ENCODE assay signal across 30 mouse cellular contexts in the genomic region with DNA sequence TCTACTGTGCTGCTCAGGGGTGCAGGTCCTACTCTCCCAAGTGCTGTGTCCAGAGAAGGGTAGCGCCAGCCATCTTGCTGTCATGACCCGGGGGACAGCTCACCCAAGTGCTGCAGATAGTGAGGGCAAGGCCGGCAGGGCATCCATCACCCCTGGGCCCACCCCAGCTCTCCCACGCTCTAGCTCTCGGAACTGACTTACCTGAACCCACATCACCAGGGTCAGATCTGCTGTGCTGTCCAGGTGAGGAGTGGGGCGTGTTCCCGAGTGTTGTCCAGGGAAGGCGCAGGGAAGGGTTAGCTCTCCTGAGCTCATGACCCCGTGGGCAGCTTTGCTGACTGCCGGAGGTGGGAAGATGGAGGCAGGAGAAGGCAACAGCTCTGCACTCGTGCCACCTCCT. TPM values are rescaled to one million over a fixed set of nuclear protein-coding genes. Genes with fewer than 3 reads are reported as not detected.
DNase-seq lines count a peak whose midpoint lies in the region; ATAC-seq and TF ChIP-seq lines count a peak whose summit lies in the region.
"Had no signal": no experiment of that assay in that cellular context is flagged by ENCODE, and none has a peak within 500 bp of the region (broad histone marks: within the 10 kb centered on the region; RNA-seq: fewer than 3 reads in every experiment).

No protein-coding gene starts in this region.

- H3K9me3 ChIP-seq in embryonic facial prominence, embryonic 12.5 days = no peaks in the 10 kb centered on the region
- no peaks in the 10 kb centered on the region for H3K9me3 ChIP-seq in embryonic facial prominence, embryonic 10.5 days
- H3K9me3 ChIP-seq in heart, embryonic 10.5 days = no peaks in the 10 kb centered on the region
- H3K9me3 ChIP-seq in lung, embryonic 14.5 days (ENCODE audit: low read depth, low read length) = no peaks in the 10 kb centered on the region
- H3K9me3 ChIP-seq in stomach, embryonic 16.5 days (replicated peaks; ENCODE audit: control insufficient read depth, low read length) = no peaks in the 10 kb centered on the region
- no peaks in the 10 kb centered on the region for H3K9me3 ChIP-seq in stomach, postnatal 0 days (ENCODE audit: control insufficient read depth, low read length)
- H3K9me3 ChIP-seq: embryonic facial prominence, embryonic 15.5 days; forebrain, embryonic 15.5 days; G1E; heart, embryonic 13.5 days; hindbrain, embryonic 12.5 days; hindbrain, embryonic 15.5 days had no signal

- no peak for TF ChIP-seq EP300 in stomach, postnatal 0 days (optimal IDR thresholded peaks at IDR 0.05)

- no peak for TF ChIP-seq CTCF in lung, embryonic 14.5 days (IDR thresholded peaks at IDR 0.05; ENCODE audit: low read depth)
- TF ChIP-seq CTCF in lung, adult 2 months (IDR thresholded peaks at IDR 0.05; ENCODE audit: insufficient read depth, low read length) = no peak
- no peak for TF ChIP-seq CTCF in stomach, postnatal 0 days (IDR thresholded peaks at IDR 0.05; ENCODE audit: low read depth)

- no peaks in the 10 kb centered on the region for H3K27me3 ChIP-seq in embryonic facial prominence, embryonic 12.5 days
- no peaks in the 10 kb centered on the region for H3K27me3 ChIP-seq in embryonic facial prominence, embryonic 10.5 days (replicated peaks; ENCODE audit: low read depth, poor library complexity, severe bottlenecking)
- peaks cover 10% of the 10 kb centered on the region; the same call in 1 of the 2 replicates for H3K27me3 ChIP-seq in heart, embryonic 10.5 days (ENCODE audit: insufficient read depth, poor library complexity, severe bottlenecking)
- H3K27me3 ChIP-seq in lung, embryonic 14.5 days (ENCODE audit: insufficient read depth, low read length) = no peaks in the 10 kb centered on the region
- no peaks in the 10 kb centered on the region for H3K27me3 ChIP-seq in stomach, embryonic 16.5 days (ENCODE audit: control insufficient read depth, insufficient read depth, low read length)
- H3K27me3 ChIP-seq in stomach, postnatal 0 days (ENCODE audit: control insufficient read depth, insufficient read depth, low read length) = no peaks in the 10 kb centered on the region
- H3K27me3 ChIP-seq: CH12.LX; embryonic facial prominence, embryonic 15.5 days; forebrain, embryonic 15.5 days; heart, embryonic 13.5 days; hindbrain, embryonic 12.5 days; hindbrain, embryonic 15.5 days had no signal

- 86% methylated on average over 11 of the region's 11 CpGs for WGBS in embryonic facial prominence, embryonic 12.5 days
- 91% methylated on average over 11 of the region's 11 CpGs for WGBS in embryonic facial prominence, embryonic 10.5 days
- WGBS in heart, embryonic 10.5 days = 88% methylated on average over 11 of the region's 11 CpGs
- 82% methylated on average over 11 of the region's 11 CpGs for WGBS in lung, embryonic 14.5 days
- WGBS in lung, adult 2 months = 93% methylated on average over 11 of the region's 11 CpGs
- 86% methylated on average over 11 of the region's 11 CpGs for WGBS in stomach, embryonic 16.5 days
- 87% methylated on average over 11 of the region's 11 CpGs for WGBS in stomach, postnatal 0 days

- no peak overlapping the region for H3K4me2 ChIP-seq in embryonic facial prominence, embryonic 12.5 days (replicated peaks)
- no peak overlapping the region for H3K4me2 ChIP-seq in lung, embryonic 14.5 days
- H3K4me2 ChIP-seq in stomach, embryonic 16.5 days (ENCODE audit: low read depth, low read length) = no peak overlapping the region
- H3K4me2 ChIP-seq in stomach, postnatal 0 days (replicated peaks; ENCODE audit: low read depth) = no peak overlapping the region
- H3K4me2 ChIP-seq: embryonic facial prominence, embryonic 15.5 days; forebrain, embryonic 15.5 days; heart, embryonic 13.5 days; hindbrain, embryonic 12.5 days; hindbrain, embryonic 15.5 days had no signal

- ATAC-seq in embryonic facial prominence, embryonic 12.5 days (ENCODE audit: insufficient number of reproducible peaks, insufficient read depth, low FRiP score, low TSS enrichment) = 0 out of 2 replicates have a peak, but pooled peaks have one; percentile 22
- peak; percentile 21; the same call in 1 of the 2 replicates for ATAC-seq in lung, embryonic 14.5 days (ENCODE audit: insufficient read depth)
- peak; percentile 37; the same call in 1 of the 2 replicates for ATAC-seq in stomach, embryonic 16.5 days (ENCODE audit: insufficient read depth, low FRiP score)
- ATAC-seq in stomach, postnatal 0 days (ENCODE audit: low FRiP score, low TSS enrichment) = no peak
- ATAC-seq: forebrain, embryonic 15.5 days; Patski had no signal

- intact Hi-C loops in heart, postnatal 36 days (cut with DNase I) = no loop called here

- no peak overlapping the region for H3K4me3 ChIP-seq in embryonic facial prominence, embryonic 12.5 days
- no peak overlapping the region for H3K4me3 ChIP-seq in embryonic facial prominence, embryonic 10.5 days
- no peak overlapping the region for H3K4me3 ChIP-seq in heart, embryonic 10.5 days
- no peak overlapping the region for H3K4me3 ChIP-seq in lung, embryonic 14.5 days (ENCODE audit: low read depth, low read length)
- no peak overlapping the region for H3K4me3 ChIP-seq in lung, adult 2 months (replicated peaks; ENCODE audit: extremely low read depth, low read depth, low read length)
- no peak overlapping the region for H3K4me3 ChIP-seq in stomach, embryonic 16.5 days (replicated peaks; ENCODE audit: low read length)
- no peak overlapping the region for H3K4me3 ChIP-seq in stomach, postnatal 0 days (ENCODE audit: low read depth, low read length)
- H3K4me3 ChIP-seq: embryonic facial prominence, embryonic 15.5 days; forebrain, embryonic 15.5 days; heart, embryonic 13.5 days; hindbrain, embryonic 12.5 days; hindbrain, embryonic 15.5 days had no signal

- H3K27ac ChIP-seq in embryonic facial prominence, embryonic 12.5 days = no peak overlapping the region
- H3K27ac ChIP-seq in embryonic facial prominence, embryonic 10.5 days (replicated peaks) = no peak overlapping the region; the same call in 1 of the 2 replicates
- H3K27ac ChIP-seq in heart, embryonic 10.5 days = no peak overlapping the region
- no peak overlapping the region for H3K27ac ChIP-seq in lung, embryonic 14.5 days (ENCODE audit: low read depth)
- no peak overlapping the region for H3K27ac ChIP-seq in stomach, embryonic 16.5 days (ENCODE audit: low read length)
- no peak overlapping the region for H3K27ac ChIP-seq in stomach, postnatal 0 days (replicated peaks)
- H3K27ac ChIP-seq: embryonic facial prominence, embryonic 15.5 days; forebrain, embryonic 15.5 days; heart, embryonic 13.5 days; hindbrain, embryonic 12.5 days; hindbrain, embryonic 15.5 days had no signal

- TF ChIP-seq POLR2A in lung, adult 2 months (IDR thresholded peaks at IDR 0.05; ENCODE audit: borderline replicate concordance, extremely low read depth, low read depth, low read length) = no peak

- no peak overlapping the region for H3K9ac ChIP-seq in embryonic facial prominence, embryonic 12.5 days
- no peak overlapping the region for H3K9ac ChIP-seq in lung, embryonic 14.5 days
- no peak overlapping the region for H3K9ac ChIP-seq in stomach, embryonic 16.5 days (ENCODE audit: low read length)
- H3K9ac ChIP-seq in stomach, postnatal 0 days (ENCODE audit: low read length) = no peak overlapping the region
- H3K9ac ChIP-seq: embryonic facial prominence, embryonic 15.5 days; forebrain, embryonic 15.5 days; heart, embryonic 13.5 days; hindbrain, embryonic 12.5 days; hindbrain, embryonic 15.5 days had no signal

- no peaks in the 10 kb centered on the region for H3K36me3 ChIP-seq in embryonic facial prominence, embryonic 12.5 days
- H3K36me3 ChIP-seq in embryonic facial prominence, embryonic 10.5 days (replicated peaks) = no peaks in the 10 kb centered on the region
- no peaks in the 10 kb centered on the region for H3K36me3 ChIP-seq in heart, embryonic 10.5 days
- H3K36me3 ChIP-seq in lung, embryonic 14.5 days (ENCODE audit: insufficient read depth) = no peaks in the 10 kb centered on the region
- H3K36me3 ChIP-seq in stomach, embryonic 16.5 days (ENCODE audit: control insufficient read depth, insufficient read depth, low read length) = no peaks in the 10 kb centered on the region
- H3K36me3 ChIP-seq in stomach, postnatal 0 days (ENCODE audit: control insufficient read depth, insufficient read depth, low read length) = no peaks in the 10 kb centered on the region
- H3K36me3 ChIP-seq: embryonic facial prominence, embryonic 15.5 days; forebrain, embryonic 15.5 days; G1E; heart, embryonic 13.5 days; hindbrain, embryonic 12.5 days; hindbrain, embryonic 15.5 days had no signal

- no peak for DNase-seq in embryonic facial prominence, embryonic 10.5 days (ENCODE audit: low spot score)
- DNase-seq in heart, embryonic 10.5 days (ENCODE audit: low spot score) = peak; percentile 73
- DNase-seq in heart, postnatal 36 days = no peak
- no peak for DNase-seq in lung, embryonic 14.5 days
- DNase-seq in lung, adult 2 months = no peak
- DNase-seq in stomach, postnatal 0 days (ENCODE audit: low spot score) = no peak
- DNase-seq: adrenal gland, postnatal 10 days; adrenal gland, postnatal 36 days; B cell, adult 2 months; cerebellum, adult 11 months; cerebellum, adult 2 months; cerebellum, postnatal 10 days; cerebellum, postnatal 36 days; embryo, embryonic 11 days; gastrocnemius, postnatal 10 days; gastrocnemius, postnatal 36 days; heart, postnatal 14 days had no signal

- H3K4me1 ChIP-seq in embryonic facial prominence, embryonic 12.5 days = no peaks in the 10 kb centered on the region
- no peaks in the 10 kb centered on the region for H3K4me1 ChIP-seq in embryonic facial prominence, embryonic 10.5 days
- H3K4me1 ChIP-seq in heart, embryonic 10.5 days = no peaks in the 10 kb centered on the region
- H3K4me1 ChIP-seq in lung, embryonic 14.5 days (ENCODE audit: insufficient read depth) = no peaks in the 10 kb centered on the region
- H3K4me1 ChIP-seq in lung, adult 2 months (ENCODE audit: control insufficient read depth, insufficient read depth, low read length) = no peaks in the 10 kb centered on the region
- H3K4me1 ChIP-seq in stomach, embryonic 16.5 days (ENCODE audit: control insufficient read depth, insufficient read depth, low read length) = no peaks in the 10 kb centered on the region
- H3K4me1 ChIP-seq in stomach, postnatal 0 days (replicated peaks; ENCODE audit: control insufficient read depth, insufficient read depth) = no peaks in the 10 kb centered on the region
- H3K4me1 ChIP-seq: embryonic facial prominence, embryonic 15.5 days; forebrain, embryonic 15.5 days; heart, embryonic 13.5 days; hindbrain, embryonic 12.5 days; hindbrain, embryonic 15.5 days had no signal

RNA-seq across cellular contexts. Expression of a gene that starts 23.7 kb away (rescaled TPM):
- polyA plus RNA-seq in embryonic facial prominence, embryonic 12.5 days (2016; fragmentation: Nextera tagmentation; extraction: Ambion mirVana) = not detected in 2 replicates
- polyA plus RNA-seq in embryonic facial prominence, embryonic 10.5 days (2016; fragmentation: Nextera tagmentation; extraction: Ambion mirVana) = not detected in 2 replicates
- polyA plus RNA-seq in heart, embryonic 10.5 days (2016; fragmentation: Nextera tagmentation; extraction: Ambion mirVana) = 2.3 and 11.4 TPM in 2 replicates
- total RNA-seq in heart, postnatal 36 days (2021) = 10 to 100 TPM; 14.0 to 16.1 TPM
- polyA plus RNA-seq in lung, embryonic 14.5 days (2014; fragmentation: Nextera tagmentation; extraction: Ambion mirVana) = not detected in 2 replicates
- polyA plus RNA-seq in lung, adult 2 months (2012; rRNA removed) = 304 and 343 TPM in 2 replicates
- polyA plus RNA-seq in stomach, embryonic 16.5 days (2015; fragmentation: Nextera tagmentation; extraction: Ambion mirVana) = 0.42 and 0.94 TPM in 2 replicates
- polyA plus RNA-seq in stomach, postnatal 0 days (2015; fragmentation: Nextera tagmentation; extraction: Ambion mirVana) = 0.10 and 0.29 TPM in 2 replicates
- total RNA-seq: CH12.LX; hematopoietic stem cell, adult 5-6 weeks had no signal
- polyA plus RNA-seq: embryonic facial prominence, embryonic 11.5 days; forebrain, embryonic 11.5 days; forebrain, embryonic 15.5 days; G1E; hindbrain, embryonic 12.5 days; hindbrain, embryonic 15.5 days had no signal

RNA-seq across cellular contexts. Expression of a gene that starts 34.3 kb away (rescaled TPM):
- polyA plus RNA-seq in embryonic facial prominence, embryonic 12.5 days (2016; fragmentation: Nextera tagmentation; extraction: Ambion mirVana) = 19.5 and 19.6 TPM in 2 replicates
- polyA plus RNA-seq in embryonic facial prominence, embryonic 10.5 days (2016; fragmentation: Nextera tagmentation; extraction: Ambion mirVana) = 7.2 and 11.9 TPM in 2 replicates
- polyA plus RNA-seq in heart, embryonic 10.5 days (2016; fragmentation: Nextera tagmentation; extraction: Ambion mirVana) = 26.2 and 60.7 TPM in 2 replicates
- 100 to 1,000 TPM; 148 to 201 TPM for total RNA-seq in heart, postnatal 36 days (2021)
- polyA plus RNA-seq in lung, embryonic 14.5 days (2014; fragmentation: Nextera tagmentation; extraction: Ambion mirVana) = 105 and 131 TPM in 2 replicates
- polyA plus RNA-seq in lung, adult 2 months (2012; rRNA removed) = 3,937 and 4,776 TPM in 2 replicates
- 216 and 331 TPM in 2 replicates for polyA plus RNA-seq in stomach, embryonic 16.5 days (2015; fragmentation: Nextera tagmentation; extraction: Ambion mirVana)
- 48.9 and 54.0 TPM in 2 replicates for polyA plus RNA-seq in stomach, postnatal 0 days (2015; fragmentation: Nextera tagmentation; extraction: Ambion mirVana)

Comparison
In these comparisons a context has a peak if more than half of its experiments do, and no peak if none do; other contexts are left out.
1. RNA of a gene that starts 23.7 kb away (polyA plus RNA-seq): 304 to 343 TPM in lung, adult 2 months; 2.3 to 11.4 TPM in heart, embryonic 10.5 days, 0.42 to 0.94 TPM in stomach, embryonic 16.5 days, 0.10 to 0.29 TPM in stomach, postnatal 0 days, not detected in embryonic facial prominence, embryonic 10.5 days, not detected in embryonic facial prominence, embryonic 12.5 days and not detected in lung, embryonic 14.5 days; every median in the first group is over 10 times any median in the second.
2. RNA of a gene that starts 34.3 kb away (polyA plus RNA-seq): 3,937 to 4,776 TPM in lung, adult 2 months; 216 to 331 TPM in stomach, embryonic 16.5 days, 105 to 131 TPM in lung, embryonic 14.5 days, 48.9 to 54.0 TPM in stomach, postnatal 0 days, 26.2 to 60.7 TPM in heart, embryonic 10.5 days, 19.5 to 19.6 TPM in embryonic facial prominence, embryonic 12.5 days and 7.2 to 11.9 TPM in embryonic facial prominence, embryonic 10.5 days; every median in the first group is over 10 times any median in the second.